Mouse (Mus musculus): Measurements from ENCODE around the gene Cftr. TPM values are rescaled to one million over a fixed set of nuclear protein-coding genes. Genes with fewer than 3 reads are reported as not detected.

The Cftr gene
- total RNA-seq (2017): 1.1 TPM in 1 of 3 replicates, not detected in the others

DNA sequence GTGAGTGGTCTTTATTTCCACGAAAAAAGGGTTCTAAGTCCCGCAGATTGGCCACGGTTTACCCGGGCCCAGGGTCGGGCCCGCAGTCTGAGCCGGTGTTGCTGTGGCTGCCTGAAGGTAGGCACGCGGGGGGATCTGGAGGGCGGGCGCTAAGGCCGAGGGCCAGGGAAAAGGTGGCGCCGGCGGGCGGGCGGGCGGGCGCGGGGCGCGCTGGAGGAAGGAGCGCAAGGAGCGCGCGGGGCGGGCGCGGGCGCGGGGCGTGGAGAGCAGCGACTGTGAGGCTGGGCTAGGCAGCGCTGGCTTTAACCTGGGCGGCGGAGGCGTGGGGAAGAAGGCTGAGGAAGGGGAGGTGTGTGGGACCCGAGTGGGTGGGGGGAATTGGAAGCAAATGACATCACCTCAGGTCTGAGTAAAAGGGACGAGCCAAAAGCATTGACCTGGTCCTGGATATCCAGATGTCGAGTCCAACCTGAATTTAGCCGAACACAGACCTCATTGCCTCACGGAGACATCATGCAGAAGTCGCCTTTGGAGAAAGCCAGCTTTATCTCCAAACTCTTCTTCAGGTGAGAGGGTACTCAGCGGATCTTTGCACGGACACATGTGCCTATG lies at the start of gene Cftr:
Gene Cftr, plus strand, starts transcription at position 377 of the 612 bp plus-strand sequence.
- no peak for ATAC-seq (replicated peaks; ENCODE audit: insufficient number of reproducible peaks, low FRiP score, low TSS enrichment, poor library complexity, severe bottlenecking)

DNA sequence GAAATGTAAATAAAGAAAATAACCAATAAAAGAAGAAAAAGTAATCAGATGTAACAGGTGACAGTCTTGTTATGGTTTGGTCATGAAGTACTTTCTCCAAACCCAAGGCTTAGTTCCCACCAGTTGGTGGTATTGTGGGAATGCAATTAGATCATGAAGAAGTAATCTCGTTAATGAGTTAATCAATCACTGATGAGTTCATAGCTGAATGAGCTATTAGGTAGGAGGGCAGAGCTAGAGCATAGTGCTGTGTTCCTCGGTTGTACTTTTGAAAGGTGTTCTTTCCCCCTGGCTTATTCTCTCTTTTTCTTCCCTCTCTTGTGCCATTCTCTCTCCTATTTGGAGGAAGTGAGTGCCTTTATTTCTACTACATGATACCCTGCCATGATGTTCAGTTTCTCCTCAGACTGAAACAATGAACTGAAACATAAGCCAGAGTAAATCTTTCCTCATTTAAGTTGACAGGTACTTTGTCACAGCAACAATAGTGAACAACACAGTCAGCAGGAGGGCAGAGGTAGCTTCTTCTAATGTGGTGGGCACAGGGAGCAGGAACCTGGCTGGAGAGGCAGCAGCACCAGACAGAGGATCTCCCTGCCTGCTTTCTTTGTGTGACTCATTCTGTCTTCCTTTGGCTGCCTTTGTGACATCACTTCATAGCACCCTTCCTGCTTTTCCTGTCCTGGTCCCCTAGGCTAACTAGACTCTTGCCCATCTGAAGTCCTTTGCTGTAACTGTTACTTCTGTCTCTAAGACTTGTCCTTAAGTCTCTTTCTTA lies 43.1 kb upstream of the Cftr start:
- ATAC-seq (replicated peaks; ENCODE audit: insufficient number of reproducible peaks, low FRiP score, low TSS enrichment, poor library complexity, severe bottlenecking): no peak

DNA sequence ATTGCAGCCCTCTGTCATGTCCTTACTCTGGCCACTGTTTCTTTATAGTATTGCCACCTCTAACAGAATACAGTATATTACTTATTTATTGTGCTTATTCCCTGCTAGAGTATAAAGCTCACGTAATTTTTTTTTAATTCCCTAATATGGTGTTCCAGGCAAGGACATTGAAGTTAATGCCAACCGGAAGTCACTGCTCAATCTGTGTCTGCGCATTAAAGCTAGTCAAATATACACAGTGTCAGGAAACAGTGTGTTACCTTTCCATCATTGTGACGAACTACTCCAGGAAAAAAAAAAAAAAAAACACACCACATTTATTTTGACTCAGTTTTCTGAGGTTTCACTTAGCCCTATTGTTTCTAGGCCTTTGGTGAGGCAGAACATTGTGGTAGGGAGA lies 42.4 kb upstream of the Cftr start:
- no peak for ATAC-seq (replicated peaks; ENCODE audit: insufficient number of reproducible peaks, low FRiP score, low TSS enrichment, poor library complexity, severe bottlenecking)

DNA sequence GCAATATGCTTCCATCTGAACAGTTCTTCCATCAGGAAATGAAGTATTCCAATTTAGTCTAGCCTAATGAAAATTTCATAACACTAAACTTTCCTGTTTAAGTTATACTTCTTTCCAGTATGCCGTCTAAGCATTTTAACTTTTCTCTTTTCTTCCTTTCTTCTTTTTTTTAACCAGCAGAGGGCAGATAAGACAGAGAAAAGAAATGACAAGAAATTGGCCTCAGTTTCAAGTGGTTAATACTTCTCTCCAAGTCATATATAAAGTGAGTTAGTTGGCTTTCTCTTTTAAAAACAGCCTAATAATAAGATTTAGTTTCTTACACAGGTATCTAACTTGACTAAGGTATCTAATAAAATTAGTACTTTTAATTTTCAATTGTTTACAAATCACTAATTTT lies 35.2 kb upstream of the Cftr start:
- ATAC-seq (replicated peaks; ENCODE audit: insufficient number of reproducible peaks, low FRiP score, low TSS enrichment, poor library complexity, severe bottlenecking): no peak

DNA sequence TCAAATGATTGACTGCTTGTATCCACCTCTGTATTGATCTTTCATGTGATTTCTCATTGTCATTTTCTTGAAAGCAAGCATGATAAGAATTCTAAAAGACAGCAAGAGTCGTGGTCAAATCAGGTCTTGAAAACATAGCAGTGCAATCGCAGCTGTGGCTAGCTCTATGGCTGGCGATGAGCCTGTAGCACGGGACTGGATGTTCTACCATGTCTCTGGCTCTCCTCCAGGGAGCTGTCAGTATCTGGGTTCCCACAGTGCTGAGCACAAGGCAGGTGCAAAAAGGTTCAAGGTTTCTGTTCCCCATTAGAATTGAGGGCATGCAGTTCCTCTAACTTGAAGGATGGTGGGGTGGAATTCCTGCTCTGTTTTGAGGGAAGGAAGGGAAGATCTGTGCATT lies 17.5 kb upstream of the Cftr start:
- no peak for ATAC-seq (replicated peaks; ENCODE audit: insufficient number of reproducible peaks, low FRiP score, low TSS enrichment, poor library complexity, severe bottlenecking)

DNA sequence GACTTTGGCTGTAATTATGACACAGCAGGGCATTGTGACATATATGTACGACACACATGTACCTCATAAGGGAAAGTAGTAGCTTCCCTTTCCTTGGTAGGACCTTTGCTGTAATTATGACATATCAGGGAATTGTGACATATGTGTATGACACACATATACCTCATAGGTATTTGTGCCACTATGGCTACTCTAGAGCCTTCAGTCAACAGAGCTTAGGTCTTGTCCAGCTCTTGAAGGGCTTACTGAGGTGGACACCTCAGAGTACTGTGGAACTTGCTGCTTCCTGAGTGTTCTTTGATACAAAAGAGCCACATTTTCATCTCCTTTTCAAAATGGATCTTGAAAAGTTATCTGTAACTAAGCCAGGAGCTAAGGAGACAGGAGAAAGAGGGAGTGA lies 869 bp upstream of the Cftr start:
- ATAC-seq (replicated peaks; ENCODE audit: insufficient number of reproducible peaks, low FRiP score, low TSS enrichment, poor library complexity, severe bottlenecking): no peak

DNA sequence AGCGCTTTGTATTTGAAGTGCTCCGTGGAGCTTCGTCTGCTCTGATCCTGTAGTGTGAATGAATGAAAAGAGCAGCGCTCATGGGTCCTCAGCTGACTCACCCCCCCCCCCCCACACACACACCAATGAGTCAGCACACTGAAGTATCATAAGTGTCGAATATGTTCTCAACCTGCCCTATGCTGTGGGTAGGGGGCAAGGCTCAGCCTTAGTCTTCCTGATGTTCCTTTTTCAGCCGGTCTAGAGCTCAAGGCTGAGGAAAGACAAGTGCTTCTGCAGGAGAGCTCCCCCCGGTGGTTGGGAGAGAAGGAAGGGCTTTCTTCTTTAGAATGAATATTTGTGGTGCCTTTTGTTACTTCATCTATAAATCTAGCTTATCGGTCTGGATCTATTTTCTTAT lies 1.1 kb downstream of the Cftr start:
- ATAC-seq (replicated peaks; ENCODE audit: insufficient number of reproducible peaks, low FRiP score, low TSS enrichment, poor library complexity, severe bottlenecking): no peak

DNA sequence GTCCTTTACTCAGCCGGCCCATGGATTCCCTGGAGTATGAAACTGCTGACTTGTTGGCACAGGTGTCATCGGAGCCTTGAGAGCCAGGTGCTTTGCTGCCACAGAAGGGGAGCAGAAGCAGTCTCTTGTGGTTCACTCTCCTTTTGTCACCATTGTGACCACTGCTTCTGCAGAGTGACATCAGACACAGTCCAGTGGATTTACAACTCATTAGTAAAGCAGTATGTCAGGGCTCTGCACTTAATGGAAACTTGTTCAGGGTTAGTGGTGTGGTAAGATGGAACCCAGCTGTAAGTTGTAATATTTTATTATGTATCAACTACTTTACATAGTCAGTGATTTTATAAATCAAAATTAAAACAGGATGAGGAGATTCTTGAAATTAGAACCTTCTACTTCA lies 7.0 kb downstream of the Cftr start:
- ATAC-seq (replicated peaks; ENCODE audit: insufficient number of reproducible peaks, low FRiP score, low TSS enrichment, poor library complexity, severe bottlenecking): no peak

DNA sequence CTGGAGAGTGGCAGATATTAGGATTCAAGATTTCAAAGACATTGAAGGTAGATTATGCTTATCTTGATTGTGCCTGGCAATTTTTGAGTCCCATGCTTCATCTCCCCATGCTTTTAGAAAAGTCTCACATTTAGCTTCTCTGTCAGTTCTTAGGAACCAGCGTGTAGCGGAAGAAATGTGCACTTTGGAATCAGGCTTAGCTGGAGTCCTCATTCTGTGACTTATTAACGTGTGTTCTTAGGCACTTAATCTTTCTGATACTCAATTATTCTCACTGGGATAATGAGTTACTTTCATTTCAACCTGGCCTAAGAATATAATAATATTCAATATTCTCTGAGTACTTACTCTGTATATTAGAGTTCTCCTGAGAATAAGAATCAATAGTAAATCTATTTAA lies 10.2 kb downstream of the Cftr start:
- ATAC-seq (replicated peaks; ENCODE audit: insufficient number of reproducible peaks, low FRiP score, low TSS enrichment, poor library complexity, severe bottlenecking): no peak

DNA sequence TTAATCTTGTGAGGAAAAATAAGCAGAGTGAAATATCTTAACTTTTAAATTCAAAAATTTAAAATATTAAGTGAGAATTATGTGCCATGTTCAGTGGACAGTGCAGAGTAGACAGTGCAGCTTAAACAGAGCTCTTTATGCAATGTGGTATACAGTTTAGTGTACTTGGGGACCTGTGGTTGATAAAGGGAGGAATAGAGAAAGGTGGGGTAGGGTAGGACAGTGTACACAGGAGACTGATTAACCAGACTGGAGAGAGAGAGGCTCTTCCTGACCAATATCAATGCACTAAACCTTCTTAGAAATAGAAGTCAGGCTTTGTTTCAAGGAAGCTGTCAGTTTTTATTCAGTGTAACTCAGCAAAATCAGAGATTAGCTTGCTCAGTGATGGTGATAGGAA lies 12.4 kb downstream of the Cftr start:
- no peak for ATAC-seq (replicated peaks; ENCODE audit: insufficient number of reproducible peaks, low FRiP score, low TSS enrichment, poor library complexity, severe bottlenecking)

DNA sequence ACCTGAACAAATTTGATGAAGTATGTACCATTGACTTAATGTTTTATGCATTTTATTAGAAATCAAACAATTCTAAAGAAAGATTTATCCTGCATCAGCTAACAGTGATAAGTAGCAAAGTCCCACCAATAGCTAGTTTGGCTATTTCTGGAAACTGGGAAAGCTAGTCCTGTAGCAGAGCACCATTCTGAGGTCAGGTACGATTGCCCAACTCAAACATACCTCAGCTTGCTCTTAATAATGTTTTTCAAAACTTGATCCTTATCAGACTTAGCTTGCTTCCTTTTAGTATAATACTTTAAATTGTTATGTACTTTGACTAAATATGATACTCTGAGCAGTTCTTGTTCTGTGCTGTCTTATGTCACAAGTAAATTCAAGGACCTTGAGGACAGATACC lies 50.2 kb downstream of the Cftr start:
- ATAC-seq (replicated peaks; ENCODE audit: insufficient number of reproducible peaks, low FRiP score, low TSS enrichment, poor library complexity, severe bottlenecking): no peak

DNA sequence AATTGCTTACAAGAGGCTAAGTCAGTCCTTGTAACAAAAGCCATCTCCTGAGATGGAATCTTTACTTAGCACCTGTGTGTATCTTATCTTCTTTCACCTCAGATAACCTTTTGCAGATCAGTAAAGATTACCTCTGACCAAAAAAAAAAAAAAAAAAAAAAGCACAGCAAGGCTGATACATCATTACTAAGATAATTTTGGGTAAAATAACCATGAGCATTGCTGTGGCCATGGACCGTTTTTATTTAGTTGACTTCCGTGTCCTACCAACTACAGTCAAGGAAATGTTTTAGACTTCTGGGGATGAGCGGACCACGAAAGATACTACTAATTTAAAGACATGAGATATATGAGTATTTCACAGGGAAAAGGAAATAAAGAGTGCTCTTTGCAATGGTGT lies 52.7 kb downstream of the Cftr start:
- no peak for ATAC-seq (replicated peaks; ENCODE audit: insufficient number of reproducible peaks, low FRiP score, low TSS enrichment, poor library complexity, severe bottlenecking)

DNA sequence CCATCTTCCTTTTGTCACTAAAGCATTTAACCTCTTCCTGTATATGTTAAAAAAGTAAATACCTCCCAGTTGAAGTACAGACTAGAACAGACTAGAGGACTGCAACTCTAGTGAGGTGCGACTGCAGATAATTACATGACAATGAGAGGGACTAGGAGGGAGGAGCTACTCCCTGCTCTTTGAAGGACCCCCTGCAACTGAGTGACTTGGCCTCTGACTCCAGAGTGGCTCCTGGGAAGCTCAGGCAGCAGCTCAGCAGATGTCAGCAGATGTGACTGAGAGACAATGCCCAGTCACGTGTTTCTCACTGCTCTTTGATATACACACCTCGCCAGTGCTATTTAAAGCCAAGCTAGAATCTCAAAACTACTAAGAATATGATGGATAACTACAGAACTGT lies 54.7 kb downstream of the Cftr start:
- no peak for ATAC-seq (replicated peaks; ENCODE audit: insufficient number of reproducible peaks, low FRiP score, low TSS enrichment, poor library complexity, severe bottlenecking)

DNA sequence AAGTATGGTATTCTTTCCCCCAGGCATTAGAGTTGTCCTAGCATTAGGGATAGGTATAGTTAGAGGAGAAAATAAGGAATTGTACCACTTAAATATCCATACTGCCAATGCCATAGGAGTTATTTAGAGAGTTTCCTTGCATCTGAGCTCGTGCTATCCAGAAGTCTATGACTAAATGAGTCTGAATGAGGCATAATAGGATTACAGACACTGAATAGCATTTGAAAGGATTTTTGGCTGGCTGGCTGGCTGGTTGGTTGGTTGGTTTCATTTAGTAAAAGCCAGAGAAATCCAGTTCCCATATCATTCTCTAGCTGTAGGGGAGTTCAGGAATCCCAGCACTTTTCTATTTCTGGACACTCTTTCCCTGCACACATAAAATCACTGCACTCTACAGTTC lies 76.0 kb downstream of the Cftr start:
- no peak for ATAC-seq (replicated peaks; ENCODE audit: insufficient number of reproducible peaks, low FRiP score, low TSS enrichment, poor library complexity, severe bottlenecking)

DNA sequence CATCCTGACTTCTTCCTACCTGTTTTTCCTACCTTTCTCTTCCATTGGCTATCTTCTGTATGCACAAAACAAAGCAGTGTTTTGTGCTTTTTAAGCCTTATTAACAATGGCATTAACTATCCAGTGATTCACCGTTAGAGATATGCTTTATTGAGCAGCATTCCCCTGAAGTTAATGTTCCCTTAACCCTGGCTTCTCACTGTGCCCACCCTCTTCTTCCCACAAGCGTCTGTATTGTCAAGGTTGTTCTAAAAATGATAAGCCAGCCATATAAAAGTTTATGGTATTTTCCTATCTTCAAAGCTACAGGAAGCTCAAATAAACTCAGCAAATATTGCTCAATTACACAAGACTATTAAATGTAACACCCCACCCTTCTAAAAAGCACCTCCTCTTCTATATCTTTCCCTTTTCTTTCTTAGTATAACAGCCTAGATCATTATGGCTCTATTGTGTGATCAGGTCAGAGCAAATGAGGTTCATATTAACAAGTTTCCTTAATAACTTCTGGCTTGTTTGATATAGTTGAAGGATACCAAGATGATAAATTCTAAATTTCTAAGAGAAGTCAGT lies 77.5 kb downstream of the Cftr start:
- ATAC-seq (replicated peaks; ENCODE audit: insufficient number of reproducible peaks, low FRiP score, low TSS enrichment, poor library complexity, severe bottlenecking): no peak

DNA sequence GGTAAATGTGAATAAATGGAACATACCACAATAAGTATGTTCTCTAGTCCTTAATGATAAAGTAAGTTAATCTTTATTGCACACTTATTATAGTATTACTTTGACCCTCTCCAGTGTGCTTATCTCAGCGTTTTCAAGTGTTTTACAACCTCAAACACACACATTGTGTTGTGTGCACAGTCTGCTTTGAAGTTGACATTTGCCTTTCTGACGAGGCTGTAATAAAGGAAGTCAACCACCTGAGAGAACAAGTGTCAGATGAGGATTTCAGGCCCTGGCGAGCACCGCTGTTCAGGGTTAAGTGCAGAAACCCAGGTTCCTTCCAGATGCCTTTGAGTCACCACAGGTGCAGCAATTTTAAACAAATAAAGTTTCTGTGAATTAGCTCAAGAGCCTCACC lies 78.0 kb downstream of the Cftr start:
- no peak for ATAC-seq (replicated peaks; ENCODE audit: insufficient number of reproducible peaks, low FRiP score, low TSS enrichment, poor library complexity, severe bottlenecking)

DNA sequence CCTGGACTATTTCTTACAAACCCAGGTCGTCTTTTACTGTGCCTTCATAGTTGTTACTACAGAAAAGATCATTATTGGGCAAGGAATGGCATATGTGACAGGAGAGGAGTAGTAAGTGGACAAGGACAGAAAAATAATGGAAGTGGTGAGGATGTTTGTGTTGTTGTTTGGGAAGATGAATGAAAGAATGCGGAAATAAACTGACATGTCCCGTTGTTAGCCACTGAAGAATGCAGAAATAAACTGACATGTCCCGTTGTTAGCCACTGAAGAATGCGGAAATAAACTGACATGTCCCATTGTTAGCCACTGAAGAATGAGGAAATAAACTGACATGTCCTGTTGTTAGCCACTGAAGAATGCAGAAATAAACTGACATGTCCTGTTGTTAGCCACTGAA lies 84.1 kb downstream of the Cftr start:
- no peak for ATAC-seq (replicated peaks; ENCODE audit: insufficient number of reproducible peaks, low FRiP score, low TSS enrichment, poor library complexity, severe bottlenecking)

DNA sequence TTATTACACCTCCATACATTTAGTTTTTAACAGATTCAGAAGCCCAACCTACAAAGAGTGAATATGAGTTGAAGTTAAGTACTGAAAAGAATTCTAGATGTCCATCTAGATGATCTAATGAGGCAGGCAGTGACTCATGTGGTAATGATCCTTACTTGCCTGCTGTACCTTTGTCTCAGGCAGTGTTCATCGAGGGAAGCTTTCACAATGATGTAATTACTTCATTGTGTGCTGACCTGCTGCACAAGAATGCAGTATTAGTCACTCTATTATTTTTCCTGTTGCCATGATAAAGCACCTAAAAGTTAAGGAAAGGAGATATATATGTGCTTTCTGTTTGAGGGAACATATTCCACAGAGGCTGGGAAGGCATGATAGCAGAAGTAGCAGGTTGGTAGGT lies 100.5 kb downstream of the Cftr start:
- no peak for ATAC-seq (replicated peaks; ENCODE audit: insufficient number of reproducible peaks, low FRiP score, low TSS enrichment, poor library complexity, severe bottlenecking)

DNA sequence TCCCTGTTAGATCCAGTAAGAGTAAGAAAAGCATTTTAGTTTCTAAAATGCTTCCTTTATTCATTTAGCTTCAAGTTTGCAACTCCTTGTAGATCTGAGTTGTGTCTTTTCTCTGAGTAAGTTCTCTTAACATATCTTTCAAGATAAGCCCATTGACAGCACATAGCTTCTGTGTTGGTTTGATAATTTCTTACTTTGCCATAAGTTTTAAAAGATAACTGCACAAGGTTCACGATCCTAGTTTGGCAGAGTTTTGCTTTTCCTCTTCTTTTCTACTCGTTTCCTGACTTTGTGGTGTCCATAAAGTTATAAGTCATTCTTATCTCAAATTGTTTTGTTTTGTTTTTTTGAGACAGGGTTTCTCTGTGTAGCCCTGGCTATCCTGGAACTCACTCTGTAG lies 130.3 kb downstream of the Cftr start:
- no peak for ATAC-seq (replicated peaks; ENCODE audit: insufficient number of reproducible peaks, low FRiP score, low TSS enrichment, poor library complexity, severe bottlenecking)

DNA sequence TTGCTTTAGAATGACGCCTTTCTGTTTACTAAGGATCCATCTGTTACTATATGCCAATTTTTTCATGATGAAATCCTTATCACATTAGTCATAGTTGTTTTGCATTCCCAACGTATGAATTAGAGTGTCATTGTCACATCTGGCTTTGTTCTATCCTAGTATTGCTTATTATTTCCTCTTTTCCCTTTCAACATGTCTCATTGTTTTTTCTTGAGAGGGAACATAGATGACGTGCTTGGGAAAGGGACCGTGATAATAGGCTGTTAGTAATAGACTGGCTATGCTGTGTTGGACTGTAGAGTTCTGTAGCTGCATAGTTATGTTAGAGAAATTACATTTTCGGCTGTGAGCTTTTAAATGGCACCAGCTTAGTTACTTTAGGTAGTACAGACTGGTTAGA lies 131.6 kb downstream of the Cftr start:
- no peak for ATAC-seq (replicated peaks; ENCODE audit: insufficient number of reproducible peaks, low FRiP score, low TSS enrichment, poor library complexity, severe bottlenecking)

Data from monocyte, adult 5-6 weeks (primary cell).